1 mouse cellular context compared by ENCODE assay signal in genomic region chr13:91250050-91250449, GRCm38 (mm10). TPM values are rescaled to one million over a fixed set of nuclear protein-coding genes. Genes with fewer than 3 reads are reported as not detected.
"Had no signal": no experiment of that assay in that cellular context is flagged by ENCODE, and none has a peak within 500 bp of the region (broad histone marks: within the 10 kb centered on the region; RNA-seq: fewer than 3 reads in every experiment).

No protein-coding gene starts in this region.

RNA-seq across cellular contexts. Expression of gene Atg10, which starts 26.3 kb away (rescaled TPM):
- polyA plus RNA-seq: erythroblast, embryonic 14.5 days had no signal
